Comparison of ENCODE assay signal across 18 mouse cellular contexts in the genomic region with DNA sequence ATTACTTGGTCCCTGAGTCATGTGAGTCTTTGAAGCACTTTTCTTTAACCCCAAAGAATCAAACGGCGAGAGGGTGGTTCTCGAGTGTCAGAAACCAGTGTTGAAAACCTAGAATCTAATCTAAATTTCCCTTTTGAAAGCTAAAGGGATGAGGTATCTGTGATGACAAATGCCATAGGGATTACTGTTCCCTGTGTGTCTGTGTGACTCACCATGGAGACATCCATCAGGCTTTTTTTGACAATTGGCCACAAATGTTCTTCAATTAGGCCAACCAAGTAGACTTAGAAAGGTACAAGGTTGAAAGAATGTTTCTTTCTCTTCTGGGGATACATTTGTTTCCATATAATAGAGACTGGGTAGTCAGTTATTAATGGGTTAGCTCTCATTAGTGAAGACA. TPM values are rescaled to one million over a fixed set of nuclear protein-coding genes. Genes with fewer than 3 reads are reported as not detected.
"Had no signal": no experiment of that assay in that cellular context is flagged by ENCODE, and none has a peak within 500 bp of the region (broad histone marks: within the 10 kb centered on the region; RNA-seq: fewer than 3 reads in every experiment).

No protein-coding gene starts in this region.

- DNase-seq: lung, adult 18-20 months; lung, embryonic 14.5 days; lung, postnatal 10 days; lung, postnatal 4 days; midbrain, embryonic 14.5 days; right cerebral cortex, postnatal 14 days; thymus, postnatal 14 days; thymus, postnatal 36 days had no signal

- H3K9me3 ChIP-seq: midbrain, embryonic 10.5 days; midbrain, embryonic 12.5 days; neural tube, embryonic 13.5 days; stomach, embryonic 15.5 days had no signal

- H3K27ac ChIP-seq: midbrain, embryonic 10.5 days; midbrain, embryonic 12.5 days; neural tube, embryonic 13.5 days; stomach, embryonic 15.5 days; stomach, postnatal 0 days had no signal

- H3K4me3 ChIP-seq: midbrain, embryonic 10.5 days; midbrain, embryonic 12.5 days; myocyte; neural tube, embryonic 13.5 days; stomach, embryonic 15.5 days had no signal

- H3K36me3 ChIP-seq: midbrain, embryonic 10.5 days; midbrain, embryonic 12.5 days; neural tube, embryonic 13.5 days; stomach, embryonic 15.5 days had no signal

- ATAC-seq: midbrain, embryonic 16.5 days had no signal

- H3K9ac ChIP-seq: lung, embryonic 14.5 days; midbrain, embryonic 12.5 days; neural tube, embryonic 13.5 days; stomach, embryonic 15.5 days had no signal

- H3K4me2 ChIP-seq: lung, embryonic 14.5 days; midbrain, embryonic 12.5 days; neural tube, embryonic 13.5 days; stomach, embryonic 15.5 days had no signal

- H3K27me3 ChIP-seq: midbrain, embryonic 12.5 days; neural tube, embryonic 13.5 days; stomach, embryonic 15.5 days had no signal

- H3K4me1 ChIP-seq: midbrain, embryonic 10.5 days; midbrain, embryonic 12.5 days; neural tube, embryonic 13.5 days; stomach, embryonic 15.5 days had no signal

RNA-seq across cellular contexts. Expression of gene Lypd1, which starts 38.1 kb away (rescaled TPM):
- total RNA-seq: megakaryocyte, adult 5-6 weeks; megakaryocyte-erythroid progenitor cell, adult 5-6 weeks; neutrophil, adult 5-6 weeks had no signal
